Mouse (Mus musculus) hindbrain, embryonic 11.5 days (tissue): Measurements from ENCODE around the gene Mlxip. TPM values are rescaled to one million over a fixed set of nuclear protein-coding genes. Genes with fewer than 3 reads are reported as not detected.

ENCODE experiments used
- ATAC-seq: fragments of 200-750 bp; cut with Nextera tagmentation; 2 replicates; pipeline ENCODE4 v1.8.0; 2017; ENCODE audit warnings: mild to moderate bottlenecking, moderate TSS enrichment, moderate library complexity; ENCODE audit not compliant: low FRiP score
- DNase-seq: peaks from one replicate; pipeline ENCODE4 v3.0.0-alpha.2; 2015; ENCODE audit warnings: low spot score
- H3K27ac ChIP-seq: fragments of 300-500 bp; sonication (generic); 2 replicates; pipeline ENCODE4 v1.5.1; 2014; ENCODE audit warnings: mild to moderate bottlenecking, low read depth, low read length
- H3K27me3 ChIP-seq: fragments of 300-500 bp; sonication (generic); 2 replicates; pipeline ENCODE4 v1.6.1; 2014; ENCODE audit warnings: mild to moderate bottlenecking, low read length, moderate library complexity, mixed read lengths; ENCODE audit not compliant: control insufficient read depth, insufficient read depth
- H3K36me3 ChIP-seq: fragments of 300-500 bp; sonication (generic); 2 replicates; pipeline ENCODE4 v1.6.1; 2014; ENCODE audit warnings: mild to moderate bottlenecking, low read length, moderate library complexity, mixed read lengths; ENCODE audit not compliant: control insufficient read depth, insufficient read depth
- H3K4me1 ChIP-seq: fragments of 300-500 bp; sonication (generic); replicated peaks from 2 replicates; pipeline ENCODE4 v1.6.1; 2014; ENCODE audit warnings: low read length, mixed read lengths; ENCODE audit not compliant: control insufficient read depth, insufficient read depth
- H3K4me2 ChIP-seq: fragments of 300-500 bp; sonication (generic); replicated peaks from 2 replicates; pipeline ENCODE4 v1.6.1; 2014; ENCODE audit warnings: mild to moderate bottlenecking, low read depth, low read length
- H3K4me3 ChIP-seq: fragments of 300-500 bp; sonication (generic); 2 replicates; pipeline ENCODE4 v1.5.1; 2014; ENCODE audit warnings: low read depth, low read length
- H3K9ac ChIP-seq: fragments of 300-500 bp; sonication (generic); 2 replicates; pipeline ENCODE4 v1.6.1; 2014; ENCODE audit warnings: low read depth, low read length
- H3K9me3 ChIP-seq: fragments of 300-500 bp; sonication (generic); 2 replicates; pipeline ENCODE4 v1.6.1; 2016; ENCODE audit warnings: low read length; ENCODE audit not compliant: control insufficient read depth
- WGBS: fragments of 180-500 bp; shearing (Covaris S2); extraction: QIAGEN DNeasy Blood & Tissue Kit; methylation state at CpG from one replicate; pipeline ENCODE4 v1.1.7; 2014; 5-methylcytosine and 5-hydroxymethylcytosine counted together
- polyA plus RNA-seq: library from polyadenylated mRNA; unstranded; fragments of >200 nt; fragmentation: Nextera tagmentation; extraction: Ambion mirVana; gene quantifications from 2 replicates; pipeline ENCODE4 v1.2.1, GENCODE M21; 2014

The Mlxip gene
- polyA plus RNA-seq, 1 experiment from 2014 or later, result 18.2 TPM

- Histone ChIP-seq H3K4me2 (no peak overlapping the region), H3K4me1 (no peaks in the 10 kb centered on the region), H3K27ac (no peak overlapping the region), H3K4me3 (no peak overlapping the region), H3K36me3 (no peaks in the 10 kb centered on the region), H3K9me3 (no peaks in the 10 kb centered on the region), H3K27me3 (no peaks in the 10 kb centered on the region), H3K9ac (no peak overlapping the region)
- 49% methylated on average over 4 of the region's 4 CpGs for WGBS
- DNase-seq (peak; percentile 21), ATAC-seq (no peak)
Observed at GRCm38 (mm10) chr5:123499717-123500116, 105.1 kb downstream of the Mlxip start.

GRCm38 (mm10) chr5:123501973-123502372 is 107.4 kb downstream of the Mlxip start:
- Histone ChIP-seq H3K27me3 (no peaks in the 10 kb centered on the region), H3K9me3 (no peaks in the 10 kb centered on the region), H3K4me3 (no peak overlapping the region), H3K36me3 (no peaks in the 10 kb centered on the region), H3K4me1 (no peaks in the 10 kb centered on the region), H3K27ac (no peak overlapping the region), H3K4me2 (no peak overlapping the region), H3K9ac (no peak overlapping the region)
- no peak for ATAC-seq
- DNase-seq, result no peak
- WGBS, result 77% methylated on average over 4 of the region's 4 CpGs

Other genes starting within 250 kb of the Mlxip start
- 73.5 and 78.7 TPM in 2 replicates for gene Psmd9, start 225.4 kb upstream of the Mlxip start, polyA plus RNA-seq
- not detected in 2 replicates for gene Hpd, start 212.1 kb upstream of the Mlxip start, polyA plus RNA-seq
- 5.6 and 8.6 TPM in 2 replicates for gene Wdr66, start 142.7 kb upstream of the Mlxip start, polyA plus RNA-seq
- 56.8 and 63.7 TPM in 2 replicates for gene Bcl7a, start 51.0 kb upstream of the Mlxip start, polyA plus RNA-seq
- 0.26 and 0.39 TPM in 2 replicates for gene Lrrc43, start 94.5 kb downstream of the Mlxip start, polyA plus RNA-seq
- gene Il31, start 94.7 kb downstream of the Mlxip start, polyA plus RNA-seq, result not detected in 2 replicates
- 1.1 and 1.5 TPM in 2 replicates for gene B3gnt4, start 115.7 kb downstream of the Mlxip start, polyA plus RNA-seq
- gene Diablo, start 129.4 kb downstream of the Mlxip start, polyA plus RNA-seq, result 145 and 146 TPM in 2 replicates
- gene Gm49027, start 130.7 kb downstream of the Mlxip start, polyA plus RNA-seq, result 0.56 and 0.66 TPM in 2 replicates
- gene Vps33a, start 178.2 kb downstream of the Mlxip start, polyA plus RNA-seq, result 34.5 and 38.4 TPM in 2 replicates